Comparison of ENCODE assay signal across 17 mouse cellular contexts in genomic region chr19:56750709-56751108, GRCm38 (mm10).
"Had no signal": no experiment of that assay in that cellular context is flagged by ENCODE, and none has a peak within 500 bp of the region (broad histone marks: within the 10 kb centered on the region; RNA-seq: fewer than 3 reads in every experiment).

No protein-coding gene starts in this region.

- DNase-seq: kidney, postnatal 10 days; kidney, postnatal 36 days; left cerebral cortex, postnatal 4 days; liver, postnatal 0 days; lung, embryonic 14.5 days; thymus, adult 18-20 months; thymus, postnatal 36 days had no signal

- H3K36me3 ChIP-seq: kidney, embryonic 15.5 days; limb, embryonic 12.5 days; limb, embryonic 15.5 days; midbrain, embryonic 12.5 days; neural tube, embryonic 13.5 days had no signal

- ATAC-seq: liver, postnatal 0 days; lung, postnatal 0 days; midbrain, embryonic 16.5 days had no signal

- H3K27ac ChIP-seq: kidney, embryonic 15.5 days; limb, embryonic 12.5 days; limb, embryonic 15.5 days; liver, embryonic 14.5 days; macrophage; midbrain, embryonic 12.5 days; neural tube, embryonic 13.5 days had no signal

- H3K4me2 ChIP-seq: kidney, embryonic 15.5 days; limb, embryonic 12.5 days; limb, embryonic 15.5 days; liver, embryonic 11.5 days; lung, embryonic 14.5 days; midbrain, embryonic 12.5 days; neural tube, embryonic 13.5 days had no signal

- H3K4me3 ChIP-seq: kidney, embryonic 15.5 days; limb, embryonic 12.5 days; limb, embryonic 15.5 days; midbrain, embryonic 12.5 days; neural tube, embryonic 13.5 days had no signal

- H3K9ac ChIP-seq: kidney, embryonic 15.5 days; limb, embryonic 12.5 days; limb, embryonic 15.5 days; liver, embryonic 14.5 days; liver, postnatal 0 days; lung, embryonic 14.5 days; midbrain, embryonic 12.5 days; neural tube, embryonic 13.5 days had no signal

- H3K27me3 ChIP-seq: kidney, embryonic 15.5 days; limb, embryonic 12.5 days; limb, embryonic 15.5 days; neural tube, embryonic 13.5 days had no signal

- H3K4me1 ChIP-seq: neural tube, embryonic 13.5 days had no signal

- H3K9me3 ChIP-seq: kidney, embryonic 15.5 days; limb, embryonic 12.5 days; limb, embryonic 15.5 days; midbrain, embryonic 12.5 days; neural tube, embryonic 13.5 days had no signal
